Mouse (Mus musculus) heart, adult 9 months (tissue): ENCODE measurements around the gene Tomm70a.

Experiments used
- DNase-seq, 2 experiments: peaks; one replicate each; pipeline ENCODE4 v3.0.0; 2022; ENCODE audit warnings: low spot score in 2 of 2

Gene Tomm70a

DNA sequence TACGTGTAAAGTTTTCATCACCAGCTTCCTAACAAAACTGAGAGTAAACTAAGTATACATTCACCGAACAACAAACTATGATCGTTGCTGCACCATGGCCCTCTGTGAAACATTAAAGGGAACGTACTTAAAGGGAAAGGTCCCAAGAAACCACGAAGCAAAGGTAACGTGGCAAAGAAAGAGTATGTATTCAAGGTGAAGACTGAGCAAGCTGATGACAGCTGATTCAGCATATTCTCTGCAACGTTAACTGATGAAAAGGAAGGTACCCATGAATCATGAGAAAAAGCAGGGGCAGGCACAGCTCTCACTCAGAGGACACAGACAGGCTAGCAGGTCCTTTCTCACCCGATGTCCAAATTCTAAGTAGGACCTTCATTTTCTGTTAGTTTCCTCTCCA, 68.9 kb downstream of the Tomm70a start:
- no peak for DNase-seq

DNA sequence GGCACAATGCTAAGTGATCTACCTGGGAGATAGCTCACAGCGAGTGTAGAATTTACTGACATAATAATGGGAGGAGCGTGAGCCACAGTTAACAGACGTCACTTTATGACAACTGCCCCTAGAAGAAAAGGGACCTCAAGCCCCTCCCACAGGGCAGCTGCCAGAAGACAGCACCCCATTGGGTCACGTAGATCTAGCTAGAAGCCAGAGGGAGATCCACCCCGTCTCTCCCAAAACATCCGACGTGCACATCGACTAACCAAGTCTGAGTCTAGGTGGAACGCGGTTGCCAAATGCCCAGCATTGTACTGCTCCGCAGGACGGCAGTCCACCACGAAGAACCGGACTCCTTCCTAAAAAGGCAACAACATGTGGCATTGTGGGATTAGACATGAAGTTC, 69.7 kb downstream of the Tomm70a start:
- DNase-seq, result no peak

DNA sequence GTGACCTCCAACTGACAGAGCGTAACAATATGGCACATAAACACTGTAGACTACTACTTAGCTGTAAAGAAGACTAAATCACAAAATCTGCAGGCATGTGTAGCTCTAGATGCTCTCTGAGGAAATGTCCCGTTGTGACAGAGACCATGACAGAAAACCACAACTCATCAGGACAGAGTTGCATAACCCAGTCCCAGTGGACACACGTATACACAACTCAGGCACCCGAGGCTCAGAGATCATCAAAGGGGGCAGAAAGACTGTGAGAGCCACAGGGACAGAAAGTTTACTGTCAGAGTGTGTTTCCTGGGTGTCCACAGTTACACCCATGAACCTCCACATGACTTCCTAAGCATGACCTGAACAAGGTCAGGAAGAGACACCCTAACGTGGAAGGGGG, 75.1 kb downstream of the Tomm70a start:
- no peak for DNase-seq

DNA sequence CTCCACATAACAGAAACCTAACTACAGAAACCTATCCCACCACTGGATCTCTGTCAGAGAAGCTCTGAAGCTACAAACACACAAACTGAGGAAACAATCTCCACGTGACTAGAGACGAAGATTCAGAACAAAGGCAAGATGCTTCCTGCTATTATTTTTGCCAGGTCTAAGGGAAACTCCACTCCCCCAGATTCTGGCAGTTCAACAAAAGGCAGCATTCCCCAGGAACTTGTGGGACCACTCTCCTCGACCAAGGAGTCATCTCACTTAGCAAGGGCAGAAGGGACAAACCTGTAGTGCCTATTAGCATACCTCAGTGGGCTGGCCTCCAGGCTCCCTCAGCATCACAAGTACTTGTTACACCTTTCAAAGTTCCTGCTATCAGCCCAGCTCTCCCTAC, 75.8 kb downstream of the Tomm70a start:
- no peak for DNase-seq
